Mouse (Mus musculus) T-helper 1 cell (primary cell): ENCODE data around the gene Lrrc43.

Experiments
- in situ Hi-C: fragments of 300-600 bp; cut with MboI, MseI; formaldehyde crosslinking; loops from one replicate; pipeline ENCODE4 v1.15.1; 2025; ENCODE audit warnings: high pct_unique_total_duplicates

Gene Lrrc43

DNA sequence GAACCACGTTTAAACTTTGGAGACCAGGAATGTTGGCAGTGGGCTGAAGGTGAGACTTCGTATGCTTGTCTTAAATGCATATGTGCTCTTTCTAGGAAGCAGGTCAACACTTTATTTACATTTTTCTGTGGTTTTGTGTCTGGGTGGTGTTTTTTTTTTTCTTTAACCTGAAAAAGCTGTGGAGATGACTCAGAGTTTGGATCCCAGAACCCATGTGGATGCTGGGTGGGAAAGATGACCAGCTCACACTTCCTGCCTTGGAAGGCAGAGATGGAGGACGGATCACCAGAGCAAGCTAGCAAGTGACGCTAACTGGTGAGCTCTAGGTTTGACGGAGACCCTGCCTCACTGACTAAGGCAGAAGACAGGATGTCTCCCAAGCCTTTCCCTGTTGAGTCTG lies 25.8 kb downstream of the Lrrc43 start:
- in situ Hi-C loops, result loop anchor here (5.0 kb wide), 1 partner anchor 97 kb away; no protein-coding TSS in a partner anchor

DNA sequence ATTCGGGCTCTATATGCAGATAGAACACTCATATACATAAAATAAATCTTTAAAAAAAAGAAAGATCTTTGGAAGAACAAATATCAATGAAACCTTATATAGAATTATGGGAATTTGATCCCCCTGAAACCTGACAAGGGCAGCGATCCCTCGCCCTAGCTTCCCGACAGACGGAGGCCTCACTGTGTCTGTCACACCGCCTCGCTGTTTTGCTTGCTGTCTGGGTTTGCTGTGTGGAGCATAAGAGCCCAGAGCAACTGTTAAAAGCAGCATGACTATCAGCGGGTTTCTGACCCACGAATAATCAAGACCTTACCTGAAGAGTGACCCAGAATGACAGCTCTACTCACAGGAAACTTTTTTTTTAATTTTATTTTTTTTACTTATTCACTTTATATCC lies 31.6 kb downstream of the Lrrc43 start:
- in situ Hi-C loops, result no loop called here

DNA sequence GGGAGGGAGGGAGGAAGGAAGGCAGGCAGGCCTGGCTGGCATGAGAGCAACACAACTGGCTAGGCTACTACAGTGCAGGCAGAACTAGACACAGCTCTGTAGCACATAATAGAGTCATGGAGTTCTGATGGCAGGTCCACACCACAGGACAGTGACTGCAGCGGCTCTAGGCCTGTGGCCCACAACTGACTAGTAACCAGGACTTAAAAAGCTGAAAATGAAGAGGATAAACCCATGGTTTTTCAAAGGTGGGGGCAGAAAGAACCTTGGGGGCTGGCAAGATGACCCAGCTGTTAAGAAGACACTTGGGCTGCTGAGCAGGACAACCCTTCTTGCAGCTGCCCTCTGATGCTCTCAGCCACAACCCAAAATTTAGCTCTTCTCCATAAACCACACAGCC lies 32.5 kb downstream of the Lrrc43 start:
- in situ Hi-C loops, result no loop called here

DNA sequence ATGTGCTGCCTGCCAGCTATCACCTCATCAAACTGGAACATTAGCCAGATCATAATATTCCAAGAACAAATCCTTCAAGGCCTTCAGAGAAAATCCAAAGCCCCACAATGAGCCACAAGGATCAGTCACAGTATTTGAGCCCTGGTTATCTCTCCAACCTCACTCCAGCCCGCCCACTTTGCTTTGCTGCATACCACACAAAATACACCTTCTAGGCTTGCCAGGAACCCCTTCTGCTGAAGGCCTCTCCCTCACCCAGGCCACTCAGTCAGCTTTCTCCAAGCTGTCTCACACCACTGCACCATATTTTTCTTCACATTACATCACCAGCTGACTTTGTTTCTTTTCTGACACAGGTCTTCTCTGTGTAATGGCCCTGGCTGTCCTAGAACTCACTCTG lies 33.1 kb downstream of the Lrrc43 start:
- in situ Hi-C loops, result no loop called here

DNA sequence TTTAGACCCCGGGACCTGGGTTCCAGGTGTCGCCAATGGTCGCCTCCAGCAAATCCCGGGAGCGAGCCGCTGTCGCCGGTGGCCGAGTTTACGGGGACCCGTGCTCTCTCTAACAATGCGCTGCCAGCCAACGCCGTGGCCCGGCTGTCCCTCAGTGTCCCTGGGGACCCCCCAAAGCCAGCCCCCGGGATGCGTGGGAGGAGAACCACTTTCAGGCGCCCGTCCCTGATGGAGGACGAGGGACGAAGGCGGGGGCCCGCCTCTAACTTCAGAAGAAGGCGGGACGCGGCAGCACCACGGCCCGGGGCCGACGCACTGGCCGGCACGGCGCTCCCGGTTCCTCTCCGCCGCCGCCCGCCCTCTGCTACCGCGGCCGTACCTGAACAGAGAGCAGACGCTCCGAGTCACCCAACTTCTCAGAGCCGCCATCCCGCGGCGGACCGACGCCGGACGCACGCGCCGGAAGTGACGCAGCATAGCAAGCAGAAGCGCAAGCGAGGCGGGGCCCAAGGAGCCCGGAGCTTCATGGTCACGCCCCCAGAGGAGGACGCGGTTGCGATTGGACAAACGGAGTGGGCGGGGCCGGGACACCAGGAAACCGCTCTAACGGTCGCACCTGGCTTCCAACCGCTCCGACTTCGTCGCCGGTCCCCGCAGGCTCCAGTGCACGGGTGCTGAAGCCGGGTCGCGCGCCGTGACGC lies 34.7 kb downstream of the Lrrc43 start, which contains the start of gene Diablo:
TSS of gene Diablo (minus strand) at position 485 of the 701 bp plus-strand sequence.
- in situ Hi-C loops, result no loop called here

DNA sequence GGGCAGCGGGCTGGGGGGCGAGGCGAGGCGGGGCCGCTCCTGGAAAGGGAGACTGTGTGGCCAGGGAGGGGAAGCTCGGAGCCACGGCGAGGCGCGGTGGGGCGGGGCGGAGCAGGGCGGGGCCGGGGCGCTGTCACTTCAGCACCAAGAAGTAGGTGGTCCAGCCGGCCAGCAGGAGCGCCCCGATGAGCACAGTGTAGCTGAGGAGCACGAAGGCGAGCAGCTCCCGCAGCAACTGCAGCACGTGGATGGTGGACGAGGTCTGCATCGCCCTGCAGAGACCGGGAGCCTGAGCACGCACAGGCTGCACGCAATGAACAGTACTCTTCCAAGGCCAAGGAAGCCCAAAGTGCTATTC lies 35.3 kb downstream of the Lrrc43 start:
- in situ Hi-C loops, result no loop called here

DNA sequence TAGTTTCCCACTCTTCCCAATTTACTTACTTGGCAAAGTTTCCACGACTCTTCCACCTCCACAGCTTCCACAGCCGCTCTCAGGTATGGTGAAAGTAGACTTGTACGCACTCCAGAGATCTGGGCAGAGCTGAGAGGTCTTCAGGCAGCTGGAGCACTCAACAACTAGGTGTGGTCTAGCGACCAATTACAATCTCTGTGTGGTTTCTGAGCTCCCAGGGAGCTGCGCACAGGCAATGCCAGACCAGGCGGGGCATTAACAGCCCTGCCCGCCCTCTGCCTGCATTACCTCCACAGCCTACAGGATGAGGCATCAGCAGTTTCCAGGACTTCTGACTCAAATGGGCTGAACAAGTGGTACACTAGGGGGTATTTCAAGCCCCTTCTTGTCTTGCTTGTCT lies 36.2 kb downstream of the Lrrc43 start, which contains the start of gene Gm49027:
TSS of gene Gm49027 (minus strand) at position 208 of the 400 bp plus-strand sequence.
- in situ Hi-C loops, result no loop called here

DNA sequence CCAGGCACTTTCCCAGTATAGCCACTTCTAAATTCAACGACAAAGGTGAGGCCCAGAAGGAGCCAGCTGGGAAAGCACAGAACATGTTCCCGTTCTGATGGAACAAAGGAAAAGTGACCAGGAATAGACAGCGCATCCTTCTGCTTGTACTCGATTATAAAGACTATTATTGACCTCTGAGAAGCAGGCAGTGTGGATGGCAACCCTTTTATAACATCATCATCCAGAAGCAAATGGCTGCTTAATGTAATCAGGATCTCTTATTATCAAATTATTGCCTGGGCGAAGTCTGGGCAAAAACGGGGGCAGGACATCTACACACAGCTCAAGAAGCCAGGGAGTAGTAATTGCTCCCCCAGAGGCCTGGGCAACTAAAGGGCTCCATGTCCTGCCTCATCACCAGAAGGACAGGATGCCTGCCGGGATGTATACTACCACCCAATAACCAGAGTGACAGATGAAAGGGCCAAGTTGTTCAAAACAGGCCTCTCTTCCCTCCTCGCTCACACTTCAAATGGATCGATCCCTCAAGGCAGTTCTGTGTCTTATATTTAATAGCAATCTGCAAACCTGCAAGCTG lies 36.9 kb downstream of the Lrrc43 start:
- in situ Hi-C loops, result no loop called here

DNA sequence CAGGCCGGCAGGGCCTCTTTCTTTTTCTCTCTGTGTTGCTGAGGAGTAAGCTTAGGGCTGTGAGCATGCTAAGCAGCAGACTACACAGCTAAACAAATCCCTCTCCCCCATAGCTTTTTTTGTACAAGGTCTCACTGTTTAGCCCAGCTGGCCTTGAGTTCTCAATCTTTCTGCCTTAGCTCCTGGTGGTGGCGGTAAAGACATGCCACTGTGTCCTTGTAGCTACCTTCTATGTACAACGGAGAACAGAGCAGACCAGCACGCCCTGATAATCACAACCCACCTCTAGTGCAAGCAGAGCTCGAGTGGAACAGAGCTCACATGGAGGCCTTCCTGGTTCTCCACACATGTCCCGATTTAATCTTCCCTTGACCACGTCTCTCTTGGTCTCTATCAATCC lies 39.5 kb downstream of the Lrrc43 start:
- in situ Hi-C loops, result no loop called here

DNA sequence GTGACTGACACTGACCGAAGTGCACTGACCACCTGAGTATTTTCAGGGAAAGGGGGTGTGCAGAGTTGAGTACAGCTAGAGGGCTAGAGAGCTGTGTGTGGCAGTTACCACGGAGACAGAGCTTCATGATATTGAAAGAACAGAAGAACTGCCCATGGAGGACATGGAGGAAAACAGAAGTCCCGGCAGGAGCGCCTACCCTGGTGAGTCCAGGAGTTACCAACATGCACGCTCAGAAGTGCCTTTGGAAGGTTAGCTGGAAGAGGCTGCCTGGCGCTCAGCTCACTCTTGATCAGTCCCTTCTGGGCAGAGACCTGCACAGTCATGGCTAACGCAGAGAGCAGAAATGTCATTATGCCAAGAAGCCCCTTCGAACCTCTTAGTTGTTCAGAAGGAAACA lies 41.0 kb downstream of the Lrrc43 start:
- in situ Hi-C loops, result no loop called here

DNA sequence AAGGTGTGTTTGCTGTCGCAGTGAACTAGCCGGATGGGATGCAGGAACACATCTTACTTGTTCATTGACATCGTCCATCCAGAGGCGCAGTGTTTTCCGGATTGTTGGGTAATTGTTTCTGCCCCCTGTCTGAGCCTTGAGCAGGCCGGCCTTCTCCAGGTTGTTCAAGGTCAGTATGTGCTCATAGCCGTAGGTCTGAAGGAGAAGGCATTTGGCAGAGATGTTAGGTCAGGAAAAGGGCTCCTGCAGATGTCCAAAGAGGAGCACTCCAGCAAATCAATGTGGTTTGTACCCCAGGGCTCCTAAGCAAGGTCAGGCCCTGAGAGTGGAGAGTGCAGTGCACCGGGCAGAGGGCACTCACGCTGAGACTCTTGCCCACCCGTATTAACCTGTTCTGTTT lies 44.7 kb downstream of the Lrrc43 start:
- in situ Hi-C loops, result no loop called here

DNA sequence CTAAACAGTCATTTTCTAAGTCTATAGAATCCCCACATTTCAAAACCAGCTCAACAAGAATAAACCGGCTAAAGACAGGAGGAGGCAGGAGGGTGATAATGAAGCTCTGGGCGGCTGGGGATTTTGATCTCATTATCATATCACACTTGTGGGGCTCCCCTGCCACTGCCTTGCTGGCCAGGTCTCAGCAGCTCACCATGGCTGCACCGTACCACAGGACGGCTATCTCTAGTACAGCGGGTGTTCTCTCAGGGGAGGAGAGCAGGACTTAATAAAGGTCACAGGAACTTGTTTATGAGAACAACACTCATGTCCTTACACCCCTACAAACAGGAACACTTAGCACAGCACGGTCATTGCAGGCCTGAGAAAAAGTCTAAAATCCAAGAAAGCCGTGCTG lies 66.6 kb downstream of the Lrrc43 start:
- in situ Hi-C loops, result no loop called here

DNA sequence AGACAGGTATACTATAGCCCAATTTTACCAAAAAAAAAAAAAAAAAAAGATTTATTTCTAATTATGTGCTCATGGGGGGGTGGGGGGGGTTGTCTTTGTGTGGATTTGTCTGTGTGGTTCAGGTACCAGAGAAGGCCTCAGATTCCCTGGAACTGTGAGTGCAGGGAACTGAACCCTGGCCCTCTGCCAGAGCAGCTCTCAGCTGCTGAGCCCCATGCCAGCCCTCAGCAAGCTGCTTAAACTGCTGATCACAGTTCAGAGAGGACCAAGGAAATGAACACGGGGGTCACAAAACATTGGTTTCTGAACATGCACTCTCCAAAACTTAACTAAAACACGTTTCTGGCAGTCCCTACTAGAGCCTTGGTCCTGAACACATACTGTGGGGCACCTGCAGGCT lies 67.3 kb downstream of the Lrrc43 start:
- in situ Hi-C loops, result no loop called here
